Mouse (Mus musculus): Measurements from ENCODE around the gene Clec12b. TPM values are rescaled to one million over a fixed set of nuclear protein-coding genes. Genes with fewer than 3 reads are reported as not detected.
A peak's percentile ranks its signal among the peaks of the same experiment; 100 is the strongest.

Gene Clec12b
- polyA plus RNA-seq (2016; fragmentation: Nextera tagmentation; extraction: Ambion mirVana) = not detected in 2 replicates

GRCm38 (mm10) chr6:129385774-129386173 is at the start of gene Clec12b:
Gene Clec12b (minus strand): TSS chr6:129385874.
- H3K36me3 ChIP-seq = no peaks in the 10 kb centered on the region
- H3K27ac ChIP-seq = no peak within 1 kb of the TSS
- WGBS (ENCODE audit: insufficient replicate concordance) = 67% methylated on average over 2 of the region's 2 CpGs

DNA sequence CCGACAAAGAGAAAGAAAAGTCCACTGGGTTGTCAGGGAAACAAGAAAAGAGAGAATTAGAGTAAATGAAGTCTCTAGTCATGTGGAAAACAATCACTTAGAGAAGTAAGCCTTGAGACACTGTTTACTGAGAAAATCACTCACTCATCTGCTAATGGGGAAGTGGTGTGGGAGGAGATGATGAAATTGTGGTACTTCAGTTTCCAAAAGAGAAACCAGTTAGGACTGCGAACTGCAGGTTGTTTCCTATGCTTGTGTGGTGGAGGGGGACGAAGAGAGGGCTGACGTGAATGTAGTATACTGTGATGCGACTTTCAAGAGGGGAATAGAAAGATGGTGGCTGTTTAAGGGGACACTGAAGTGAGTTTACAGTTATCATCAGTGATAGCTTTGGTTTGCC is 48.6 kb upstream of the Clec12b start:
- ATAC-seq = 0 out of 2 replicates have a peak, but pooled peaks have one; percentile 8
- 23% methylated on average over 5 of the region's 5 CpGs for WGBS (ENCODE audit: insufficient replicate concordance)
- H3K27me3 ChIP-seq (replicated peaks) = no peaks in the 10 kb centered on the region
- H3K9ac ChIP-seq = no peak overlapping the region
- no peak overlapping the region for H3K4me2 ChIP-seq
- no peaks in the 10 kb centered on the region for H3K9me3 ChIP-seq (replicated peaks)
- H3K36me3 ChIP-seq = no peaks in the 10 kb centered on the region
- no peak overlapping the region for H3K4me3 ChIP-seq
- H3K27ac ChIP-seq = no peak overlapping the region
- H3K4me1 ChIP-seq = no peaks in the 10 kb centered on the region

More at GRCm38 (mm10) chr6:129385774-129386173, at the start of gene Clec12b:
- Histone ChIP-seq H3K9ac (no peak within 1 kb of the TSS), H3K9me3 (replicated peaks) (no peaks in the 10 kb centered on the region), H3K4me1 (no peaks in the 10 kb centered on the region), H3K27me3 (replicated peaks) (no peaks in the 10 kb centered on the region), H3K4me2 (no peak within 1 kb of the TSS), H3K4me3 (no peak within 1 kb of the TSS)
- ATAC-seq = no peak

GRCm38 (mm10) chr6:129427281-129427680 is 41.6 kb upstream of the Clec12b start:
- whole genome bisulfite sequencing (ENCODE audit: insufficient replicate concordance) = 38% methylated on average over 4 of the region's 4 CpGs
- Histone ChIP-seq H3K4me3 (no peak overlapping the region), H3K9me3 (replicated peaks) (no peaks in the 10 kb centered on the region), H3K9ac (no peak overlapping the region), H3K36me3 (no peaks in the 10 kb centered on the region), H3K27ac (no peak overlapping the region), H3K27me3 (replicated peaks) (no peaks in the 10 kb centered on the region), H3K4me2 (no peak overlapping the region), H3K4me1 (peaks cover 18% of the 10 kb centered on the region)
- ATAC-seq = no peak

DNA sequence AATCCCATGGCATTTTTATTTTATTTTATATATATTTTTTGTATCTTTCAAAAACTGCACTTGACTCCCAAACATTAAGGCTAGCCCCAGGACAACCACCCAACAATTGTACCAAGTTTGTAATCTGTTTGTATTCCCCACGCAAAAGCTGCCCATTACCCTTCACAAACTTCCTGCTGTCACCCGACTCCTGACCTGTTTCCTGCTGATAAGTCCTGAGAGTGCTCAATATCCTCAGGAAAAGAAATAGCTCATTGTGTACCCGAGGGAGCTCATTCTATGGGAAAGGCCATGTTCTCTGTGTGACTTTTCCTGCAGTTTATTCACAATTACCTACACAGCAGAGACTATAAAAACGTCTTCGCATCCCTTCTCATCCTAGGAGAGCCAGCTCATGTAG is 40.1 kb upstream of the Clec12b start:
- 10% methylated on average over 5 of the region's 5 CpGs for WGBS (ENCODE audit: insufficient replicate concordance)
- Histone ChIP-seq H3K36me3 (no peaks in the 10 kb centered on the region), H3K27me3 (replicated peaks) (no peaks in the 10 kb centered on the region), H3K4me2 (no peak overlapping the region), H3K27ac (0 out of 2 replicates have a peak overlapping the region, but pooled peaks have one; percentile 16), H3K9me3 (replicated peaks) (no peaks in the 10 kb centered on the region), H3K4me3 (no peak overlapping the region), H3K4me1 (peaks cover 18% of the 10 kb centered on the region), H3K9ac (no peak overlapping the region)
- no peak for ATAC-seq

- Histone ChIP-seq H3K27ac (no peak overlapping the region), H3K4me3 (no peak overlapping the region), H3K36me3 (no peaks in the 10 kb centered on the region), H3K9me3 (replicated peaks) (no peaks in the 10 kb centered on the region), H3K4me1 (peaks cover 18% of the 10 kb centered on the region), H3K4me2 (no peak overlapping the region), H3K27me3 (replicated peaks) (no peaks in the 10 kb centered on the region), H3K9ac (no peak overlapping the region)
- 15% methylated on average over 5 of the region's 5 CpGs for WGBS (ENCODE audit: insufficient replicate concordance)
- peak; percentile 43; the same call in 1 of the 2 replicates for ATAC-seq
Observed at GRCm38 (mm10) chr6:129425217-129425616, 39.5 kb upstream of the Clec12b start.

GRCm38 (mm10) chr6:129423734-129424072 is 38.0 kb upstream of the Clec12b start:
- ATAC-seq = peak; percentile 87
- Histone ChIP-seq H3K36me3 (no peaks in the 10 kb centered on the region), H3K9me3 (replicated peaks) (no peaks in the 10 kb centered on the region), H3K4me1 (peaks cover 18% of the 10 kb centered on the region), H3K4me2 (no peak overlapping the region), H3K4me3 (no peak overlapping the region), H3K27ac (no peak overlapping the region), H3K9ac (no peak overlapping the region), H3K27me3 (replicated peaks) (no peaks in the 10 kb centered on the region)
- 0% methylated on average over 1 of the region's 1 CpGs for WGBS (ENCODE audit: insufficient replicate concordance)

- Histone ChIP-seq H3K27me3 (replicated peaks) (no peaks in the 10 kb centered on the region), H3K4me2 (no peak overlapping the region), H3K4me3 (no peak overlapping the region), H3K9me3 (replicated peaks) (no peaks in the 10 kb centered on the region), H3K4me1 (peaks cover 18% of the 10 kb centered on the region), H3K9ac (no peak overlapping the region), H3K36me3 (no peaks in the 10 kb centered on the region), H3K27ac (no peak overlapping the region)
- 79% methylated on average over 4 of the region's 4 CpGs for WGBS (ENCODE audit: insufficient replicate concordance)
- ATAC-seq = no peak
Observed at GRCm38 (mm10) chr6:129423040-129423733, 37.5 kb upstream of the Clec12b start.

- Histone ChIP-seq H3K36me3 (no peaks in the 10 kb centered on the region), H3K4me2 (no peak overlapping the region), H3K27me3 (replicated peaks) (no peaks in the 10 kb centered on the region), H3K4me3 (no peak overlapping the region), H3K4me1 (peaks cover 18% of the 10 kb centered on the region), H3K9ac (no peak overlapping the region), H3K27ac (no peak overlapping the region), H3K9me3 (replicated peaks) (no peaks in the 10 kb centered on the region)
- 81% methylated on average over 3 of the region's 3 CpGs for WGBS (ENCODE audit: insufficient replicate concordance)
- ATAC-seq = no peak
Observed at GRCm38 (mm10) chr6:129422311-129422710, 36.6 kb upstream of the Clec12b start.

DNA sequence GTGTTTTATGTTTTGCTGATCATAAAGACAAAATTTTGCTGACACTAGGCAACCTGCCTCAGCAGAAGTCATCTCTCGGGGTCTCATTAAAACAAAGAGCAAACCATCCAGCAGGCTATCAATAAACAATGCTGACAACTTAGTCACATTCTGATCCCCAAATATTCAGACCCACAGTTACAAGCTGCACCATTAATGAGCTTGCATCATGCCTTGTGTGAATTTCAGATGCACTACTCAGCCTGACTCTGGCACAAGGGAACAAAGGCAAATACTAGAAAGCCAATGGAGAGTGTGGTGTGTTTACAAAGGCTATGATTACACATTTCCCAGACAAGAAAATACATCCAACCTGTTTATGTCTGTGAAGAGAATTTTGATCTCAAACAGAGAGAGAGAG is 28.5 kb upstream of the Clec12b start:
- WGBS (ENCODE audit: insufficient replicate concordance) = 80% methylated on average over 1 of the region's 1 CpGs
- H3K4me3 ChIP-seq = no peak overlapping the region
- no peaks in the 10 kb centered on the region for H3K27me3 ChIP-seq (replicated peaks)
- no peak for ATAC-seq
- no peaks in the 10 kb centered on the region for H3K4me1 ChIP-seq
- no peak overlapping the region for H3K9ac ChIP-seq
- no peaks in the 10 kb centered on the region for H3K36me3 ChIP-seq
- H3K9me3 ChIP-seq (replicated peaks) = no peaks in the 10 kb centered on the region
- H3K27ac ChIP-seq = no peak overlapping the region
- H3K4me2 ChIP-seq = no peak overlapping the region

DNA sequence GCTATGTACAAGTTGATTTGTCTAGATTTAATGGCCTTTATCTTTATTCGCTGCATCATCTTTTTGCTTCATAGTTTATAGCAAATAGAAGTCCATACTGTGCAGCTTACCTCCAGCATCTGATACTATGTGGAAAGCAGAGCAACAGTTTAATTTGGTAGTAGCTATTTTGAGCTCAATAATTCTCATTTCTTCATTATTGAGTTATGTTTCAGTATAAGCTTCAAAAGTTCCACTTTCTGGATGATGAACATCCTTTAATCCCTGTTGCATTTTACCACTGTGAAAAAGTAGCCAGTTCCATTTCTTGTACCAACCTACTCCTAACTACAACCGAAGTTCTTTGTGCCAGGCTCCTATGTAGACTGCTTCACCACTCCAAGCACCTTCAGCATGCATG is 22.9 kb upstream of the Clec12b start, which contains the start of gene Clec9a:
Gene Clec9a (plus strand): TSS at position 301 of the 400 bp plus-strand sequence.
- 61% methylated on average over 2 of the region's 2 CpGs for WGBS (ENCODE audit: insufficient replicate concordance)
- Histone ChIP-seq H3K36me3 (no peaks in the 10 kb centered on the region), H3K9ac (no peak within 1 kb of the TSS), H3K27me3 (replicated peaks) (no peaks in the 10 kb centered on the region), H3K4me1 (no peaks in the 10 kb centered on the region), H3K27ac (no peak within 1 kb of the TSS), H3K4me2 (no peak within 1 kb of the TSS), H3K4me3 (no peak within 1 kb of the TSS), H3K9me3 (replicated peaks) (no peaks in the 10 kb centered on the region)
- ATAC-seq = no peak

- ATAC-seq = no peak
- Histone ChIP-seq H3K27ac (no peak overlapping the region), H3K9ac (no peak overlapping the region), H3K36me3 (no peaks in the 10 kb centered on the region), H3K4me2 (no peak overlapping the region), H3K9me3 (replicated peaks) (no peaks in the 10 kb centered on the region), H3K4me3 (no peak overlapping the region), H3K27me3 (replicated peaks) (no peaks in the 10 kb centered on the region), H3K4me1 (no peaks in the 10 kb centered on the region)
- 8% methylated on average over 2 of the region's 2 CpGs for WGBS (ENCODE audit: insufficient replicate concordance)
Observed at GRCm38 (mm10) chr6:129407324-129407723, 21.6 kb upstream of the Clec12b start.

DNA sequence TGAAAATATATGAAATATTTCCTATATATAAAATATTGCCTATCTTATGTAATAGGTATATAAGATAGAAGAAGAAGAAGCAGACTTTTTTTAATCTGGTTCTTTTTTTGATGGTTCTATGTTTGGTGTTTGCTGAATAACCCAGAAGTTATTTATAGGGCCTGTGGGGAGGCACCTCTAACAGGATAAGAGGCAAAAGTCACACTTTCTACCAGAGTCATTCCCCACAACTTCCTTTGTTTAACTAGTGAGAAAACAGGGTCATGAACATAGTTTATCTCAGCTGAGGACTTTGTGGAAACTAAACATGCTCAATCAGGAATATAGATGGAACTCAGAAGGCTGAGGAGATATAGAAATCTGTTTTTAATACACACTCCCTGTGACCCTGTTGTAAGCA is 20.3 kb upstream of the Clec12b start:
- H3K27ac ChIP-seq = no peak overlapping the region
- H3K27me3 ChIP-seq (replicated peaks) = no peaks in the 10 kb centered on the region
- no peak overlapping the region for H3K4me3 ChIP-seq
- H3K4me2 ChIP-seq = no peak overlapping the region
- no peaks in the 10 kb centered on the region for H3K9me3 ChIP-seq (replicated peaks)
- ATAC-seq = no peak
- no peaks in the 10 kb centered on the region for H3K36me3 ChIP-seq
- H3K9ac ChIP-seq = no peak overlapping the region
- H3K4me1 ChIP-seq = no peaks in the 10 kb centered on the region

- WGBS (ENCODE audit: insufficient replicate concordance) = 82% methylated on average over 6 of the region's 6 CpGs
- Histone ChIP-seq H3K36me3 (no peaks in the 10 kb centered on the region), H3K4me2 (no peak overlapping the region), H3K27me3 (replicated peaks) (no peaks in the 10 kb centered on the region), H3K9ac (no peak overlapping the region), H3K4me3 (no peak overlapping the region), H3K27ac (no peak overlapping the region), H3K4me1 (no peaks in the 10 kb centered on the region), H3K9me3 (replicated peaks) (no peaks in the 10 kb centered on the region)
- no peak for ATAC-seq
Observed at GRCm38 (mm10) chr6:129403391-129403790, 17.7 kb upstream of the Clec12b start.
